Mouse (Mus musculus): ENCODE results near the gene Abracl. TPM values are rescaled to one million over a fixed set of nuclear protein-coding genes. Genes with fewer than 3 reads are reported as not detected.

The Abracl gene
- polyA plus RNA-seq, 1 experiment from 2014 or later, result 143 TPM

DNA sequence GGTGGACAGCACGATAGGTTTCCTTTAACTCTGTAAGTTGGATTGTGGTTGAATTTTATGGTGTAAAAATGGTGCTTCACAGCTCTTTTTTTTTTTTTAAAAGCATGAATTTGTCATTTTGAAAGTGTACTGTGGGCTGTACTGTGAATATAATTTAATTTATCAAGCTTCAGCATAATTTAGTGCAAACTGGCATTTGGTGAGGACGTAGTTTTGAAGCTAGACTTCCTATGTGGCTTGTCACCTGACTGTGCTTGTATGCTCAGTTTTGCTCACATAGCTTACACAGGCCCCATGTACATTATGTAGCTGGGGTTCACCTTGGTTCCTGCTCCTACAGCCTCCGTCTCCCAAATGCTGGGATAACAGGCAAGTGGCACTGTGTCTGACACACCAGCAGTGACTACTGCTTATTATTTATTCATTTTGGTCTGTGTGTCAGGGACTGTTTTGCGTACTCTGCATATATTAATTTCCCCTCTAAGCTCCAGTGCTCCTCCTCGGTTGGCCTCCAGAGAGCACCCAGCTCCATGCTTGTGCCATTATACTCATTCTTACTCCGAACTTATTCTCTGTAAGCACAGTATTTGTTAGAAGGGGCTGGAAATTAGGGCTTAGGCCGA is 41.6 kb upstream of the Abracl start:
- DNase-seq (ENCODE audit: low spot score) (no peak), ATAC-seq (ENCODE audit: low read depth) (no peak)
- Histone ChIP-seq H3K36me3 (ENCODE audit: control insufficient read depth, insufficient read depth, low read length) (no peaks in the 10 kb centered on the region), H3K4me1 (ENCODE audit: control insufficient read depth, insufficient read depth, low read length) (peaks cover 6% of the 10 kb centered on the region; the same call in 1 of the 2 replicates), H3K9me3 (ENCODE audit: control insufficient read depth, low read length) (no peaks in the 10 kb centered on the region), H3K27ac (replicated peaks; ENCODE audit: low read depth, low read length) (no peak overlapping the region), H3K4me2 (ENCODE audit: low read depth, low read length) (no peak overlapping the region), H3K4me3 (ENCODE audit: low read depth, low read length) (no peak overlapping the region), H3K9ac (ENCODE audit: low read depth, low read length) (no peak overlapping the region), H3K27me3 (replicated peaks; ENCODE audit: control insufficient read depth, insufficient read depth, low read length) (no peaks in the 10 kb centered on the region)
- WGBS, result 92% methylated on average over 7 of the region's 7 CpGs

DNA sequence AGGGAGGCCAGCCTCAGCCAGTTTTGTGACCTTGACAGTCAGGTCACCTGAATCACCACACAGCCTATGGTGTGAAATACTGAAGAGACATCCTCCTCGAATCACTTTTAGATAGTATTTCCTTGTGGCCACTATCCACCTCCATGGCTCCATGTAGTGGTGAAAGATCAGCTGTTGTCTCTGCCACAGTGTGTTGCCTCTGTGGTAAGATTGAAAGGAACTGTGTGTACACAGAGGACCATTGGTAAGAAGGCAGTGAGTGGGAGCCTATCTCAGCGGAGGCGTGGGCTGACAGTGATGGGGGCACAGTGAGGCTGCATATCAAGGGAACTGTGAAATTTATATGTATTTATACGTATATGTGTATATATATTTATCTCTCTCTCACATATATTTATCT is 38.4 kb upstream of the Abracl start:
- no peak overlapping the region for H3K4me3 ChIP-seq (ENCODE audit: low read depth, low read length)
- no peaks in the 10 kb centered on the region for H3K9me3 ChIP-seq (ENCODE audit: control insufficient read depth, low read length)
- no peak for DNase-seq (ENCODE audit: low spot score)
- H3K27ac ChIP-seq (replicated peaks; ENCODE audit: low read depth, low read length), result no peak overlapping the region
- H3K4me2 ChIP-seq (ENCODE audit: low read depth, low read length), result no peak overlapping the region
- H3K27me3 ChIP-seq (replicated peaks; ENCODE audit: control insufficient read depth, insufficient read depth, low read length), result no peaks in the 10 kb centered on the region
- ATAC-seq (ENCODE audit: low read depth), result no peak
- no peak overlapping the region for H3K9ac ChIP-seq (ENCODE audit: low read depth, low read length)
- 91% methylated on average over 4 of the region's 4 CpGs for WGBS
- H3K36me3 ChIP-seq (ENCODE audit: control insufficient read depth, insufficient read depth, low read length), result no peaks in the 10 kb centered on the region
- H3K4me1 ChIP-seq (ENCODE audit: control insufficient read depth, insufficient read depth, low read length), result peaks cover 23% of the 10 kb centered on the region

DNA sequence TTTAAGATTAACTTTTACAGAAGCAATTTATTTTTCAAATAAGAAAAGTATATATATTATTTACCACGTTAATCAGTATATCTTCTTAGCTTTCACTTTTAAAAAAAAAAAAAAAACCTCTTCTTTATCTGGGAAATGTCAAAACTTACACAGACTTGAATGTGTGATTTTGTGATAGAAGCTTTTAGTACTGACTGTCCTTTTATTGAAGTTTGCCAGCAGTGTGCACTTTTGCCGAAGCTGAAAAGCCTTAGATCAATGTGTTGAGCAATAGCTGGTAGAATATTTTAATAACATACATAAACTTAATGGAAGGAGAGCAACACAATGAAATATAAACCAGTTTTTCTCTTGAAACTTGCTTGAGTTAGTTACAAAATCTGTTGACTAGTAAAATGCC is 37.7 kb upstream of the Abracl start:
- H3K9me3 ChIP-seq (ENCODE audit: control insufficient read depth, low read length), result no peaks in the 10 kb centered on the region
- no peaks in the 10 kb centered on the region for H3K36me3 ChIP-seq (ENCODE audit: control insufficient read depth, insufficient read depth, low read length)
- no peak overlapping the region for H3K9ac ChIP-seq (ENCODE audit: low read depth, low read length)
- WGBS, result 83% methylated on average over 2 of the region's 2 CpGs
- H3K4me2 ChIP-seq (ENCODE audit: low read depth, low read length), result no peak overlapping the region
- ATAC-seq (ENCODE audit: low read depth), result no peak
- no peak for DNase-seq (ENCODE audit: low spot score)
- H3K27ac ChIP-seq (replicated peaks; ENCODE audit: low read depth, low read length), result no peak overlapping the region
- H3K27me3 ChIP-seq (replicated peaks; ENCODE audit: control insufficient read depth, insufficient read depth, low read length), result no peaks in the 10 kb centered on the region
- peaks cover 23% of the 10 kb centered on the region for H3K4me1 ChIP-seq (ENCODE audit: control insufficient read depth, insufficient read depth, low read length)
- no peak overlapping the region for H3K4me3 ChIP-seq (ENCODE audit: low read depth, low read length)

DNA sequence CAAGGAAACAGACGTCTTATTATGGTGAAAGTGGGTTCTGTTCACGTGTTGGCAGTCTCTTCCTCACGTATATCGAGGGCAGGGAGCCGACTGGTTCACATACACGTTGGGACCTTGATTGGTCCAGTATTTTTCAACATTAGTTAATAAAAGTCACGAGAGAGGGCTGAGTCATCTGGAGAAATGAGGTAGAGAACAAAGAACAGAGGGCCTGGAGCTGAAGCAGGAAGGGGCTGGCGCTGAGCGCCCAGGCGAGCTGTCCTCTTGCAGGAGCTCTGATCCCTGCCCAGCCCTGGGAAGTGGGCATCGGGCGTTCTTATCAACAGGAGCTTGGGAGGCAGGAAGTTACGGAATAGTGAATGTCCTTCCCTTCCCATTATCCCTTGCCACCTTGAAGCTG is 36.7 kb upstream of the Abracl start:
- Histone ChIP-seq H3K27me3 (replicated peaks; ENCODE audit: control insufficient read depth, insufficient read depth, low read length) (no peaks in the 10 kb centered on the region), H3K36me3 (ENCODE audit: control insufficient read depth, insufficient read depth, low read length) (no peaks in the 10 kb centered on the region), H3K9me3 (ENCODE audit: control insufficient read depth, low read length) (no peaks in the 10 kb centered on the region), H3K27ac (replicated peaks; ENCODE audit: low read depth, low read length) (no peak overlapping the region), H3K9ac (ENCODE audit: low read depth, low read length) (no peak overlapping the region), H3K4me3 (ENCODE audit: low read depth, low read length) (no peak overlapping the region), H3K4me2 (ENCODE audit: low read depth, low read length) (no peak overlapping the region), H3K4me1 (ENCODE audit: control insufficient read depth, insufficient read depth, low read length) (peaks cover 23% of the 10 kb centered on the region)
- DNase-seq (ENCODE audit: low spot score) (no peak), ATAC-seq (ENCODE audit: low read depth) (no peak)
- WGBS, result 87% methylated on average over 13 of the region's 13 CpGs

DNA sequence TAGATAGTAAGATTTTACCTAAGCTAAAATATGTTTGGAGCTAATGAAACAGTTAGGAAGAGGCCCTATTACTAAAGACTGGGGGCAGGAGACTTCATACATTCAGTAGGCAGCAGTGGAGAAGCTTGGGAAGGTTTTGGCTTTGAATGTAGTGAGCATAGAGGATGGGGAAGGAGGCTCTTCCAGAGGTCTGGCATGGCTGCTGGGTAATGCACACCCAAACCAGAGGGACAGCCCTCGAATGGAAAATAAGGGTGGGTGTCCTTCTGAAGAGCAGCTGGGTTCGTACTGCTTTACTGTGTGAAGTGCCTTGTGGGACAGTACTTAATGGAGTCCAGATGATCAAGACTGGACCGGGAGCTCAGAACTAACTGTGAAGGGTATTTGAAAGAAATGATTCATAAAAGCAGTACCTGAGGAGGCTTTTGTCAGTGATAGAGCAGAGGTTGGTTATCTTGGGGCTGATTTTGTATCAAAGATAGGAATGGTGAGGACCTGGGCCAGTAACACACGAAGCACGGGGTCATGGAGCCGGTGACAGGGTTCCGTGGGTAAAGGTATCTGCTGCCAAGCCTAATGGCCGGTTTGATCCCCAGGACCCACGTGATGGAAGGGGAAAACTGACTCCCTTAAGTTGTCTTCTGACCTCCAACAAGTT is 35.7 kb upstream of the Abracl start:
- H3K9ac ChIP-seq (ENCODE audit: low read depth, low read length), result no peak overlapping the region
- no peak overlapping the region for H3K4me3 ChIP-seq (ENCODE audit: low read depth, low read length)
- H3K4me1 ChIP-seq (ENCODE audit: control insufficient read depth, insufficient read depth, low read length), result peaks cover 23% of the 10 kb centered on the region
- no peak overlapping the region for H3K27ac ChIP-seq (replicated peaks; ENCODE audit: low read depth, low read length)
- no peaks in the 10 kb centered on the region for H3K27me3 ChIP-seq (replicated peaks; ENCODE audit: control insufficient read depth, insufficient read depth, low read length)
- no peaks in the 10 kb centered on the region for H3K9me3 ChIP-seq (ENCODE audit: control insufficient read depth, low read length)
- H3K4me2 ChIP-seq (ENCODE audit: low read depth, low read length), result no peak overlapping the region
- ATAC-seq (ENCODE audit: low read depth) (no peak), DNase-seq (ENCODE audit: low spot score) (no peak)
- no peaks in the 10 kb centered on the region for H3K36me3 ChIP-seq (ENCODE audit: control insufficient read depth, insufficient read depth, low read length)
- 78% methylated on average over 9 of the region's 9 CpGs for whole genome bisulfite sequencing

DNA sequence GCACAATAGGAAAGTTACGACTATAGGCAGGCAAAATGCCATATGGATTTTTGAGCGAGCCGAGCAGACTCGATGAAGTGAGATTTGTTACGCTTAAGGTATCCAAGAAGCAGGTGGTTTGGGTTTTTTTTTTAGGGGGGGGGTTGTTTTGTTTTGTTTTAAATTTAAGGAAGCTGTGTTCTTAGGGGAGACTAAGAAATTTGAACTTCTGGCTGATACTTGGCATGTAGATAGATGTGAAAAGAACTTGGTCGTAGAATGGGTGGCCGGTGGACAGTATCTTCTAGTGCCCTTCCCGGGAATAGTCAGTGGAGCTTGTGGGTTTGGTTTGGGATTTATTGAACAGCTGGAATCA is 33.3 kb upstream of the Abracl start:
- Histone ChIP-seq H3K9ac (ENCODE audit: low read depth, low read length) (peak overlapping the region; percentile 93), H3K4me1 (ENCODE audit: control insufficient read depth, insufficient read depth, low read length) (peaks cover 23% of the 10 kb centered on the region), H3K27me3 (replicated peaks; ENCODE audit: control insufficient read depth, insufficient read depth, low read length) (no peaks in the 10 kb centered on the region), H3K4me2 (ENCODE audit: low read depth, low read length) (peak overlapping the region; percentile 79), H3K36me3 (ENCODE audit: control insufficient read depth, insufficient read depth, low read length) (no peaks in the 10 kb centered on the region), H3K27ac (replicated peaks; ENCODE audit: low read depth, low read length) (peak overlapping the region; percentile 94), H3K4me3 (ENCODE audit: low read depth, low read length) (peak overlapping the region; percentile 95), H3K9me3 (ENCODE audit: control insufficient read depth, low read length) (no peaks in the 10 kb centered on the region)
- 0% methylated on average over 8 of the region's 8 CpGs for WGBS
- DNase-seq (ENCODE audit: low spot score) (no peak), ATAC-seq (ENCODE audit: low read depth) (no peak)

DNA sequence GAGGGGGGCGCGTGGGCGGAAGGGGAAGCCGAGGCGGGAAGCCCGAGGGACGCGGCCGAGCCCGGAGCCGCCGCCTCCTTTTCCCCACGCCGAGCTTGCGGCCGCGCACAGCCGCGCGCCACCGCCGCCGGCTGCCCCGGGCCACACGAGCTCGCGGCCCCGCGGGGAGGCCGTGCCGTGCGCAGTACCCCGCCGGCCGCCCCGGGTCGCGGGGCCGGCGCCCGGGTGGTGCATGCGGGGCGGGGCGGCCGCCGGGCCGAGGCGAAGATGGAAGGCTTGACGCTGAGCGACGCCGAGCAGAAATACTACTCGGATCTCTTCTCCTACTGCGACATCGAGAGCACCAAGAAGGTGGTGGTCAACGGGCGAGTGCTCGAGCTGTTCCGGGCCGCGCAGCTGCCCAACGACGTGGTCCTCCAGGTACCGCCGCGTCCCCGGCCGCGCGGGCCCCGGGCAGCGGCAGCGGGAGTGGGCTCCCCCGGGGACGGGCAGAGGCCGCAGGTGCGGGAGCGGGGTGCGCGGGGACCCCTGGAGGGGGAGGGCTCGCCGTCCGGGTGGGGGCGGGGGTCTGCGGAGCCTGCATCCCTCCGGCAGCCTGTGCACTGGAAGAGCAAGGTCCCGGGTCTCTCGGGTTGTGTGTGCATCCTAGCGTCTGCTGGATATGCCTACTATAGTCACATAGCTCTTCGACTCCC is 32.8 kb upstream of the Abracl start, which contains the start of gene Reps1:
Gene Reps1, plus strand, starts transcription at position 166 of the 695 bp plus-strand sequence.
- H3K4me2 ChIP-seq (ENCODE audit: low read depth, low read length), result peak within 1 kb of the TSS; percentile 79
- peak within 1 kb of the TSS; percentile 94 for H3K27ac ChIP-seq (replicated peaks; ENCODE audit: low read depth, low read length)
- no peaks in the 10 kb centered on the region for H3K36me3 ChIP-seq (ENCODE audit: control insufficient read depth, insufficient read depth, low read length)
- peak within 1 kb of the TSS; percentile 93 for H3K9ac ChIP-seq (ENCODE audit: low read depth, low read length)
- peak within 1 kb of the TSS; percentile 95 for H3K4me3 ChIP-seq (ENCODE audit: low read depth, low read length)
- H3K9me3 ChIP-seq (ENCODE audit: control insufficient read depth, low read length), result no peaks in the 10 kb centered on the region
- DNase-seq (ENCODE audit: low spot score) (peak; percentile 69), ATAC-seq (ENCODE audit: low read depth) (peak; percentile 78)
- H3K4me1 ChIP-seq (ENCODE audit: control insufficient read depth, insufficient read depth, low read length), result peaks cover 23% of the 10 kb centered on the region
- H3K27me3 ChIP-seq (replicated peaks; ENCODE audit: control insufficient read depth, insufficient read depth, low read length), result no peaks in the 10 kb centered on the region
- 0% methylated on average over 40 of the region's 90 CpGs for WGBS

DNA sequence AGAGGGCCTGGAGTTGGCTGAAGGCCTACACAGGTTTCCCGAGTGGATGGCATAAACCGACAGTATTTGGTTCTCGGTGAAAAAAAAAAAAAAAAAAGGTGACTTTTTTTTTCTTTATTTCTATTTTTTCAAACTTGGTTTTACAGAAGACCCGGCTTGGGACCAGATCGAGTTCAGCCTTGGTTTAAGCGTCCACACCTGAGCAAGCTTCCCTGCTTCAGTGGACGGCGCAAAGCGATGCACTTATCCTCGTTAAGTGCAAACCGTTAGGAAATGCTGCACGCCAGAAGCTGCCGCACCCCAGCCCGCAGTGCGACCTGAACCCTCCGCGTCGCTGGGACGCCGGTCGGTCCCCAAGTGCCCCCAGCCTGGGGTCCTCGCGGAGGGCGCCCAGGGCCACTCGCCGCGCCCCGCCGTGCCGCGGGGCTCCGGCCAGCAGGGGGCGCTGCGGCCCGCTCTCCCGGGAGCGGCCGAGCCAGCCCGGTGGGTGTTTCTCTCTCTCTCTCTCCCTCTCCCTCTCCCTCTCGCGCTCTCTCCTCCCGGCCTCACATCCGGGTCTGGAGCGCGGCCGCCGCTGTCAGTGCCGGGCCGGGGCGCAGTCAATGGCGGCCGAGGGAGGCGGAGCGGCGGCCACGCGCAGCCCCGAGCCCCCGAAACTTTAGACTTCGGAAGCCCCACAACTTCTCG is 32.1 kb upstream of the Abracl start:
- H3K4me3 ChIP-seq (ENCODE audit: low read depth, low read length), result peak overlapping the region; percentile 95
- no peaks in the 10 kb centered on the region for H3K36me3 ChIP-seq (ENCODE audit: control insufficient read depth, insufficient read depth, low read length)
- H3K9me3 ChIP-seq (ENCODE audit: control insufficient read depth, low read length), result no peaks in the 10 kb centered on the region
- WGBS, result 2% methylated on average over 50 of the region's 61 CpGs
- H3K4me2 ChIP-seq (ENCODE audit: low read depth, low read length), result peak overlapping the region; percentile 79
- peak overlapping the region; percentile 94 for H3K27ac ChIP-seq (replicated peaks; ENCODE audit: low read depth, low read length)
- no peaks in the 10 kb centered on the region for H3K27me3 ChIP-seq (replicated peaks; ENCODE audit: control insufficient read depth, insufficient read depth, low read length)
- ATAC-seq (ENCODE audit: low read depth) (peak; percentile 98), DNase-seq (ENCODE audit: low spot score) (peak; percentile 93)
- H3K9ac ChIP-seq (ENCODE audit: low read depth, low read length), result peak overlapping the region; percentile 93
- peaks cover 23% of the 10 kb centered on the region for H3K4me1 ChIP-seq (ENCODE audit: control insufficient read depth, insufficient read depth, low read length)

All from embryonic facial prominence, embryonic 14.5 days (tissue).